Mouse (Mus musculus) bone marrow, adult 2 months (tissue): ENCODE measurements around the gene Phactr2. TPM values are rescaled to one million over a fixed set of nuclear protein-coding genes. Genes with fewer than 3 reads are reported as not detected.

Experiments
- H3K27ac ChIP-seq: fragments of 200-500 bp; 2 replicates; pipeline ENCODE4 v1.5.1; 2012; ENCODE audit warnings: low read depth, mild to moderate bottlenecking, control low read depth, inconsistent platforms, low read length; ENCODE audit not compliant: control insufficient read depth, poor library complexity, insufficient read depth
- H3K4me1 ChIP-seq: fragments of 200-500 bp; 2 replicates; pipeline ENCODE4 v1.6.1; 2011; ENCODE audit warnings: low read length; ENCODE audit not compliant: control insufficient read depth, insufficient read depth
- H3K4me3 ChIP-seq: fragments of 200-500 bp; replicated peaks from 2 replicates; pipeline ENCODE3; 2011; ENCODE audit warnings: mild to moderate bottlenecking, low read depth, low read length, control low read depth; ENCODE audit not compliant: control insufficient read depth
- CTCF ChIP-seq: fragments of 200-500 bp; IDR thresholded peaks from 2 replicates; pipeline ENCODE4 v1.5.1; 2011; ENCODE audit warnings: low read length, control low read depth; ENCODE audit not compliant: control insufficient read depth, insufficient read depth
- POLR2A ChIP-seq: fragments of 200-500 bp; IDR thresholded peaks from 2 replicates; pipeline ENCODE4 v1.6.1; 2011; ENCODE audit warnings: low read depth, mild to moderate bottlenecking, control low read depth, low read length, borderline replicate concordance; ENCODE audit not compliant: control insufficient read depth
- WGBS: fragments of 180-500 bp; shearing (Covaris S2); methylation state at CpG from one replicate; pipeline ENCODE4 v1.1.7; 2018; 5-methylcytosine and 5-hydroxymethylcytosine counted together
- polyA plus RNA-seq: library from polyadenylated mRNA; stranded (reverse); fragments of >200 nt; gene quantifications from 2 replicates; pipeline ENCODE4 v1.2.4, GENCODE M21; 2011; ENCODE audit warnings: low replicate concordance; ENCODE audit not compliant: missing spikeins, insufficient read depth, insufficient read length

Phactr2 gene
- polyA plus RNA-seq, 1 experiment = 12.8 TPM

GRCm38 (mm10) chr10:13170739-13171448 is 303.3 kb downstream of the Phactr2 start:
- Histone ChIP-seq H3K27ac (no peak overlapping the region), H3K4me3 (no peak overlapping the region), H3K4me1 (no peaks in the 10 kb centered on the region; the same call in 1 of the 2 replicates)
- WGBS = 41% methylated on average over 12 of the region's 12 CpGs
- no peak for TF ChIP-seq CTCF
- TF ChIP-seq POLR2A = no peak

- 75% methylated on average over 5 of the region's 5 CpGs for WGBS
- Histone ChIP-seq H3K4me3 (no peak overlapping the region), H3K27ac (no peak overlapping the region), H3K4me1 (no peaks in the 10 kb centered on the region)
- no peak for TF ChIP-seq CTCF
- no peak for TF ChIP-seq POLR2A
Observed at GRCm38 (mm10) chr10:13168461-13168860, 305.8 kb downstream of the Phactr2 start.

GRCm38 (mm10) chr10:13162031-13162430 is 312.2 kb downstream of the Phactr2 start:
- no peak for TF ChIP-seq POLR2A
- TF ChIP-seq CTCF = no peak
- H3K27ac ChIP-seq = no peak overlapping the region
- H3K4me3 ChIP-seq = no peak overlapping the region
- 65% methylated on average over 4 of the region's 4 CpGs for WGBS
- no peaks in the 10 kb centered on the region for H3K4me1 ChIP-seq

- no peaks in the 10 kb centered on the region for H3K4me1 ChIP-seq
- H3K4me3 ChIP-seq = no peak overlapping the region
- 89% methylated on average over 4 of the region's 4 CpGs for WGBS
- no peak for TF ChIP-seq POLR2A
- TF ChIP-seq CTCF = no peak
- no peak overlapping the region for H3K27ac ChIP-seq
Observed at GRCm38 (mm10) chr10:13160913-13161312, 313.3 kb downstream of the Phactr2 start.

Other genes with a start within 250 kb of the Phactr2 start
- 31.0 and 44.9 TPM in 2 replicates for gene Fuca2, start 25.1 kb upstream of the Phactr2 start, polyA plus RNA-seq
- 2.8 and 4.9 TPM in 2 replicates for gene Adat2, start 78.5 kb upstream of the Phactr2 start, polyA plus RNA-seq
- 6.0 and 6.8 TPM in 2 replicates for gene Pex3, start 78.7 kb upstream of the Phactr2 start, polyA plus RNA-seq